Mouse (Mus musculus) liver, postnatal 0 days (tissue): ENCODE measurements at regions not wholly inside any gene's neighbourhood (a gene's known extent, or its start where the extent isn't known, plus 50 kb on each side); places are given as distances from the start of the nearest gene placed in this dataset.

Source experiments
- CTCF ChIP-seq: sonication (generic); IDR thresholded peaks from 2 replicates; pipeline ENCODE4 v1.5.1; 2016; ENCODE audit warnings: antibody characterized with exemption, low read depth
- EP300 ChIP-seq: IDR thresholded peaks from 2 replicates; pipeline ENCODE4 v1.6.1; 2016; ENCODE audit warnings: antibody characterized with exemption, low read depth, mild to moderate bottlenecking

GRCm38 (mm10) chr10:118002559-118002958 is 139.1 kb upstream of the Mdm1 start:
- TF ChIP-seq CTCF (no peak), EP300 (no peak)
